18 mouse cellular contexts compared by ENCODE assay signal in genomic region chr10:62874828-62875227, GRCm38 (mm10).
"Had no signal": no experiment of that assay in that cellular context is flagged by ENCODE, and none has a peak within 500 bp of the region (broad histone marks: within the 10 kb centered on the region; RNA-seq: fewer than 3 reads in every experiment).

No protein-coding gene starts in this region.

- H3K4me1 ChIP-seq: lung, embryonic 15.5 days; neural tube, embryonic 12.5 days; neural tube, embryonic 15.5 days had no signal

- H3K4me3 ChIP-seq: lung, embryonic 15.5 days; neural tube, embryonic 12.5 days; neural tube, embryonic 15.5 days had no signal

- H3K9ac ChIP-seq: liver, embryonic 14.5 days; lung, embryonic 15.5 days; neural tube, embryonic 12.5 days; neural tube, embryonic 15.5 days had no signal

- H3K27ac ChIP-seq: liver, embryonic 14.5 days; lung, embryonic 15.5 days; neural tube, embryonic 12.5 days; neural tube, embryonic 15.5 days; stomach, postnatal 0 days had no signal

- H3K9me3 ChIP-seq: lung, embryonic 15.5 days; neural tube, embryonic 12.5 days; neural tube, embryonic 15.5 days had no signal

- DNase-seq: kidney, adult 9 months; kidney, postnatal 10 days; kidney, postnatal 36 days; lung, adult 18-20 months; lung, postnatal 14 days; lung, postnatal 4 days; midbrain, embryonic 14.5 days; right cerebral cortex, adult 18-20 months; right cerebral cortex, postnatal 14 days; right cerebral cortex, postnatal 4 days; thymus, adult 2 months; thymus, postnatal 14 days; thymus, postnatal 4 days had no signal

- H3K27me3 ChIP-seq: lung, embryonic 15.5 days; neural tube, embryonic 12.5 days; neural tube, embryonic 15.5 days had no signal
